Mouse (Mus musculus) layer of hippocampus, adult 9-10 months (tissue): ENCODE data around the gene Saal1.
"Not testable (repeated sequence)": the region's sequence is repeated elsewhere in the genome, so short reads cannot be mapped to it uniquely, and the experiment has no call there.

Experiments
- DNase-seq: peaks from one replicate; pipeline ENCODE4 v3.0.0; 2022; ENCODE audit warnings: low spot score

Saal1 gene

DNA sequence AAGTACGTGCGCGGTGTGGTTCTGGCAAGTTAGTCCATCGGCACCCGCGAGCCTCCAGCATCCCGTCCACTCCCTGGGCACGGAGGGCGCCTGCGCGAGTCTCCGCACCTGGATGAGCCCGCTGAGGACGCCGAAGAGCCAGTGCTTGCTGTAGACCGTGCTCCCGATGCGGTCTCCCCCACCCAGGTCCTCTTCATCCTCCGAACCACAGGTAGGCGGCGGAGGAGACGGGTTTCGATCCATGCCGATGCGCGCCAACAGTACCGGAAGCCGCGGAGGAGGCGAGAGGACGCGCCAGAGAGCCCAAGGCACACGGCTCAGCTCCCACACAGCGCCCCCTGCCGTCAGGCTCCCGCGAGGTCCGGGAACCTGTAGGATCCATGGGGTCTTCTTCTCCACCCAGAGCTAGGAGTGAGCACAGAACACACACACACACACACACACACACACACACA lies at the start of gene Saal1:
Saal1 (minus strand) TSS at position 291 of the 455 bp plus-strand sequence.
- peak; percentile 51 for DNase-seq

- DNase-seq, result no peak
Observed at GRCm38 (mm10) chr7:46751490-46751889, 41.0 kb upstream of the Saal1 start, which contains the start of gene Saa2. Gene Saa2, plus strand, starts transcription at chr7:46751790.

GRCm38 (mm10) chr7:46748459-46748858 lies 38.0 kb upstream of the Saal1 start:
- no peak for DNase-seq

DNA sequence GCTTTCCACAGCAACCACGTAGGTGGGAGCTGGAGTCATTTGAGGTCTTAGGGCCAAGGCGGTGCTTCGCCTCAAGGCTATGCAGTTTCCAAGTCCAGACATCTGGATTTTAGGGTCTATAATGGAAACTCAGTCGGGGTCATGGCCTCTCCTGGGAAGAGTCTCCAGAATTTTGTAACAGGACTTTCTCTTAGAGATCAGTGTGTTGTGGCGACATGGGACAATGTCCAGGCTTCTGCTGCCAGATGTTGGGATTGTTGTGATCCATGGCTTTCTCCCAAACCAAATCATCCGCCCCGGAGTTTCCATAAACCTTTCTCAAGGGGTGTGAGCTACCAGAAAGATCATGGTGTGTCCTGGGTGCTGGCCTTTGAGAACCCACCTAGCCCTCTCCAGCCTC lies 35.9 kb upstream of the Saal1 start:
- DNase-seq, result no peak

- no peak for DNase-seq
Observed at GRCm38 (mm10) chr7:46745816-46746215, 35.3 kb upstream of the Saal1 start.

GRCm38 (mm10) chr7:46742880-46743279 lies 32.4 kb upstream of the Saal1 start, which contains the start of gene Saa1:
Gene Saa1, minus strand, starts transcription at chr7:46742980.
- not testable (repeated sequence) for DNase-seq

- DNase-seq, result not testable (repeated sequence)
Observed at GRCm38 (mm10) chr7:46740041-46740440, 29.6 kb upstream of the Saal1 start.

- DNase-seq, result no peak
Observed at GRCm38 (mm10) chr7:46738561-46739460, 28.3 kb upstream of the Saal1 start.

DNA sequence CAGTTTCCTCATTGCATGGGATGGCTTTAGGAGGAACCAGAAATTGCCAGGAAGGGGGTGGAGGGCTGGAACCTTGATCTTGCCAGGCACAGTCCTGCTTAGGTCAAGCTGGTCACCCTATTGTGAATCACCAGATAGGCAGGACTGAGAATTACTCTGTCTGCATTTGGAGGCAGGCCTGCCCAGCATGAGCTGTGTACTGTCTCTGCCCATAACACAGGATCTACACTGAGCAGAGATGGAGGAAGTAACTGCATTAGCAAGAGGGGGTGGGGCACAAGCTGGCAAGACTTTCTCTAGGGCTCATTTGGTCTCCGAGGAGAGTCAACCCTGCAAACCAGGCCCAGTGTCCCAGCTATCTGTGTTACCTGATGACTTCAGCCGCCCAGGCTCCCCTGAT lies 24.5 kb upstream of the Saal1 start:
- no peak for DNase-seq

- DNase-seq, result no peak
Observed at GRCm38 (mm10) chr7:46732458-46732857, 22.0 kb upstream of the Saal1 start, which contains the start of gene Saa4. Gene Saa4, minus strand, starts transcription at chr7:46732603.

- DNase-seq, result no peak
Observed at GRCm38 (mm10) chr7:46727584-46727983, 17.1 kb upstream of the Saal1 start.

- no peak for DNase-seq
Observed at GRCm38 (mm10) chr7:46724396-46724795, 13.9 kb upstream of the Saal1 start.

- DNase-seq, result no peak
Observed at GRCm38 (mm10) chr7:46723849-46724248, 13.4 kb upstream of the Saal1 start.

DNA sequence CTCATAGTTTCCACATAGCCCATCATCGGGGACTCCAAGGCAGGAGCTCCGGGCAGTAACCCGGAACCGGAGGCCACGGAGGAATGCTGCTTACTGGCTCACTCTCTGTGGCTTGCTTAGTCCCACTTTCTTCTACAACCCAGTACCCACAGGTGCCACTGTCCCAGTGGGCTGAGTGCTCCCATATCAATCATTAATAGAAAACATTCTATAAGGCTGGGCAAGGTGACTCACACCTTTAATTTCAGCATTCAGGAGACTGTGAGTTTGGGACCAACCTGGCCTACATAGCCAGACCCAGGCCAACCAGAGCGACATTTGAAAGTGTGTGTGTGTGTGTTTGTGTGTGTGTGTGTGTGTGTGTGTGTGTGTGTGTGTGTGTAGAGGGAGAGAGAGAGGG lies 12.9 kb upstream of the Saal1 start:
- no peak for DNase-seq

DNA sequence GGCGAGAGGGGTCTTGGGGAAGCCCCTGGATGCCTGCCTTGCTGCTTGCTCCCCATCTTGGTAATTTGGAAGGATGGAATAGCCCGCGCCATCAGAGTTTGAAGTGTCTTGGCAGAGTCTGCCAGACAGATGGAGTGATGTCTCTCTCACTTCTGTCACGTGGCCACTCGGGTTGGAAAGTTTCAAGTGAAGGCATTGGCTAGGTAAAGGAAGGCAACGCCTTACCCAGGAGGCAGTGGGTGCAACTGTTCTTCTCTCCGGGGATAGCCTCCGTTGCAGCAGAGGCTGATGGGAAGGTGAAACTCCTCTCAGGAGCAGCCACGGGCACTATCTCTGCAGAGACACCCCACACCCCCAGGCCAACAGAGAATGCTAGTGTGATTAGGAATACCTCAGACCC lies 10.0 kb upstream of the Saal1 start:
- no peak for DNase-seq

- no peak for DNase-seq
Observed at GRCm38 (mm10) chr7:46719526-46719925, 9.0 kb upstream of the Saal1 start.

- no peak for DNase-seq
Observed at GRCm38 (mm10) chr7:46718591-46719270, 8.3 kb upstream of the Saal1 start.

GRCm38 (mm10) chr7:46716897-46717296 lies 6.4 kb upstream of the Saal1 start:
- DNase-seq, result no peak

- DNase-seq, result no peak
Observed at GRCm38 (mm10) chr7:46715600-46715999, 5.1 kb upstream of the Saal1 start, which contains the start of gene Saa3. Gene Saa3, minus strand, starts transcription at chr7:46715700.

DNA sequence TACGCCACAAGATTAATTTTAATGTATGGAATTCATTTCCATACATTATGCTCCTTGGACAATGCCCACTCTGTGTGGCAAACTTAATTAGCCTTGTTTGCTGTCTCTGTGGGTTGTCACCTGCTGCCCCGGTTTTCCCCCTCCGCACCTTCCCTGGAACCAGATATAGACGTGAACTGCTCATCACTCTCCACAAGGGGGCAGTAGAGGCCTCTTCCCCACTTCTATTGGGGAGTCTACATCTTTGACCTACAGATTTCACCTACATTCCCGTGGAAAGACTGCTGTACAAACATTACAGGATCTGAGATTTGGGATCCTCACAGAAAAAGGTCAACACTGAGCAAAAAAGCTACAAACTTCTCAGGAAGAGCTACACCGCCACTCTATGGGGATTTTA lies 4.0 kb upstream of the Saal1 start:
- DNase-seq, result no peak

- no peak for DNase-seq
Observed at GRCm38 (mm10) chr7:46712250-46712649, 1.8 kb upstream of the Saal1 start.

GRCm38 (mm10) chr7:46700521-46701025 lies 9.9 kb downstream of the Saal1 start:
- no peak for DNase-seq

DNA sequence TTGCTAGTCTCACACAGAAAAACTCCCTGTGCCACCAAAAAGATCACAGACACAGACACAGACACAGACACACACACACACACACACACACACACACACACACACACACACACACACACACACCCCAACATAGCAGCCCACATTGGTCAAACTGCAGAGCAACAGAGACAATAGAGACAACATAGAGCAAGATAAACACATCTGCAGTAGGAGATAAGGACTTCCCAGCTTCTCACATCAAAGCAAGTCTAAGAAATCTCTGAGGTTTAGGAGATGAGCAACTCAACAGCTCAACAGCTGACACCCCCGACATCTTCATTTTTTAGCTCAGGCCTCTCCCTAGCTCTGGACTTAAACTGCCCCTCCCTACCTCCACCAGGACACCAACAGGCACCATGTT lies 13.7 kb downstream of the Saal1 start:
- no peak for DNase-seq
